Mouse (Mus musculus): ENCODE data around the gene Psmd1.
"Not testable (repeated sequence)": the region's sequence is repeated elsewhere in the genome, so short reads cannot be mapped to it uniquely, and the experiment has no call there.

Psmd1 gene

DNA sequence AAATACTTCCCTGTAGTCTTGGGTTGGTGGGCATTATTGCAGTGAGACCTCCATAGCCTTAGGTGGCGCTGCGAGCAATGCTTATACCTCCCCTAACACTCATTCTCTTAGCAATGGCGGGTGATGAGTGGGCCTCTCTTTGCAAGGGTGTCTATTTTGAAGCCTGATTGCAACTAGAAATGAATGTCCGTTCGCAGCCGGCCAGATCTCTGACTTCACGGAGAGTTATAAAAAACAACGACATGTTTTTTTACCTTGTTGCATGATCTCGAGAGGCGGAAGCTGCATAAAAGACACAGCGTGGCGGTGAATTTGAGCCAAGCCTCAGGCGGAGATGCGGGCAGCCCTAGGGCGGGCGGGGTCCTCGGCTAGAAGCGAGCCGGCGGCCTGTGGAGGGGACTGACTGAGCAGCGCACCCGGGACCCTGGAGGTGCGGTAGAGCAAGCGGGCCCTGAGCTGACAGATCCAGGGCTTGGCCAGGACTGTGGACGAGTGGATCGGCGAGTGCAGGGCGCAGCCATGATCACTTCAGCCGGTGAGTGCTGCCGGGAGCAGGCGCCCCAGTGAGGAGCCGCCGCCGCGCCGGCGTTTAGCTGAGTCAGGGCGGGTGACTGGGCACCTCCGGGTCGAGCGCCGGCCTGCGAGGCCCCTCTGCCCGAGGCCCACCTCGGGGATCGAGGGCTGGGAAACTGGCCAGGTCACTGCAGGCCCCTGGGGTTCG, at the start of gene Psmd1:
Gene Psmd1 (plus strand): TSS at position 117 of the 721 bp plus-strand sequence.
- peak; percentile 94 for DNase-seq (ENCODE audit: low read depth, low spot score)

DNA sequence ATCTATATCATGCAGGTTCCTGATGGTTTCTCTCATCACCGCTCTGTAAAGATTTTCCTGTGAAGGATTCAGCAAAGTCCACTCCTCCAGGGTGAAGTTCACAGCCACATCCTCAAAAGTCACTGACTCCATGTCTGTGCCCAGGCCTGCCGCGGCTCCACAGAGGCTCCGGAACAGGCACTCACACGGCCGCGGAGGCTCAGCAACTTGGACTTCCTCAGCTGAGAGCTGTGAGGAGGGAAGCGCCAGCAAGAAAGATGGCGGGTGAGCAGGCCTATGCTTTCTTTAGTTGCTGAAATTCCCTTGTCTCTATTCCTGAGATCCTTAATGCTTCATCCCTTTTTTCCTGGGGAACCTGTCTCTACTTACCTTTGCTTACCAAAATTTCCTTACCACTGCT, 48.4 kb upstream of the Psmd1 start:
- not testable (repeated sequence) for DNase-seq (ENCODE audit: low read depth, low spot score)

DNA sequence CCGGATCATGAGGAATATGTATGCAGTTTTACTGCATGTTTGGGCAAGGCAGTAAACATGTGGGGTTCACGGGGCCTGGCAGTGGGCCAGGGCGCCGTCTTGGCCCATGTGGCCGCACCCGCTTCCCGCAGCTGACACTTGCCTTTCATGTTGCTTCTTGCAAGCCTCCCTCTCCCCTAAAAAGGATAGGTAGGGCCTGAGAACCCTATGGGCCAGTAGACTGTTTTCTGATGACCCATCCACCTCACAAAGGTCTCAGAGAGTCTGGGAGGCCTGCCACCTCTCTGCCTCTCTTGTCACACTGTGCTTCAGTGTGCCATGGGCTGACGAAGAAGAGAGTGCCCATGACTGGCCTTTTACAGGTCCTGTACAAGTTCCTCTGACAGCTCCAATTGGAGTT, 47.7 kb upstream of the Psmd1 start, which contains the start of gene Spata3:
Gene Spata3 (plus strand): TSS at position 301 of the 400 bp plus-strand sequence.
- no peak for DNase-seq (ENCODE audit: low read depth, low spot score)

DNA sequence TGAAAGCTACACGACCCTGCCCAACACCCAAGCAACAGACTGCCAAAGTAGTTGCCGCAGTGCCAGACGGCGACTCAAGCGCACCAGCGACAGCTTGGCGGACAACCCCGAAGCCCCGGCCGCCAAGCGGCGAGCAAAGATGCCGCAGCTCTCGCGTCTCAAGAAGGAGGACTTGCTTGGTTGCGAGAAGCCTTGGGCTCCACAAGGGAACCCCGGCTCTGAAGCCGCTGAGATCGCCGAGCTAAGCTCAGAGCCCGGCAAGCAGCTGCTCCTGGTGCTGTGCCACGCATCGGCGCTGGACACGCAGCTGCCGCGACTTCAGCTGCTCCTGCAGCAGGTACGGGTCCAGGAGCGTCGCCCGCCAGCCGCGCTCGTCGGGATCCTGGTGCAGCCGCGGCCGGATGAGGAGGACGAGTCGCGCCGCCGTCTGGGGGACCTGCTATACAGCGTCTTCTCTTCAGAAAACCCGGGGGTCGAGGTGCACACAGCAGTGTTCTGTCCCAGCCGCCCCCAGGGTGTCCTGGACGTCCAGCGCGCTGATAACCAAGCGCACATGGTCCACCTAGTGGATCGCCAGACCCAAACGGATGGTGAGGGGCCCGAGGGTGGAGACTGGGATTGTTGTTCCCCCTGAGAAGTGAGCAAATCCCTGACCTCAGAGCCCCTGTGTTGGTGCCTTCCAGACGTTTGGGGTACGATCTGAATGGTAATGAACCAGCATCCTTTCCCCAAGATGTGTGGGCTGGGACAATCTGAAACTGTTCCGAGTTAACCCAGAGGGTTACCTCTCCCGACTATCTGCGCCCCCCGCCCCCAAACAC, 45.7 kb upstream of the Psmd1 start:
- DNase-seq (ENCODE audit: low read depth, low spot score): peak; percentile 68

- peak; percentile 41 for DNase-seq (ENCODE audit: low read depth, low spot score)
Observed at GRCm38 (mm10) chr1:86021365-86021989, 42.7 kb upstream of the Psmd1 start.

DNA sequence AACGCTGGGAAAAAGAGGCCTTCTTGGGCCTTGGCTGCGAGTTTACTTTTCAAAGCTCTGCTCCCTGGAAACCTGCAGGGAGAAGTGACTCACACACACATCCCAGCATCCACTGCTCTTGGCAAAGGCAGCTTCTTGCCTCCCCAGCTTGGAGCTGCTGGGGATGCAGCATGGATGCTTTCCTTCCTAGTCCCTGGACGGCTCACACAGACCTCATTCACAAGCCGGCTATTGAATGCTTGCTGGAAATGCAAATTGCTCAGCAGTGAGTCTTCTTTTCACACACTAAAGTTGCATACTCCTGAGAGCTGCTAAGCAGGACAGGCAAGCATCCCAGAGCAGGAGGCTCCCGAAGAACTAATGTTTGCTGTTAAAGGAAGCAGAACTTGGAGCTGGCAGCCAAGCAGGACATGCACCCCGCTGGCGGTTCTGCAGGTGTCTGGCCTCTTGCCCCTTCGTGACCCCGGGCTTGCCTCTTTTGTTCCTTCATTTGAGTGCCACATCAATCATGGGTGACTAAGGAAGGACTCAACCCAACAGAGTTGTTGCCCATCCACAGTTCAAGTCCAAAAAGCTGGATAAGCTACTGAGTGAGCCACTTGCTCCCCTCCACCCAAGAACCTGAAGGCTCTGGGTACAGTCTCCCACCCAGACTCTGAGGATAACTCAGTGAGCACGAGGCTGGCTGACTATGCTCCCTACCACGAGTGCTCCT, 31.8 kb upstream of the Psmd1 start:
- DNase-seq (ENCODE audit: low read depth, low spot score): no peak

DNA sequence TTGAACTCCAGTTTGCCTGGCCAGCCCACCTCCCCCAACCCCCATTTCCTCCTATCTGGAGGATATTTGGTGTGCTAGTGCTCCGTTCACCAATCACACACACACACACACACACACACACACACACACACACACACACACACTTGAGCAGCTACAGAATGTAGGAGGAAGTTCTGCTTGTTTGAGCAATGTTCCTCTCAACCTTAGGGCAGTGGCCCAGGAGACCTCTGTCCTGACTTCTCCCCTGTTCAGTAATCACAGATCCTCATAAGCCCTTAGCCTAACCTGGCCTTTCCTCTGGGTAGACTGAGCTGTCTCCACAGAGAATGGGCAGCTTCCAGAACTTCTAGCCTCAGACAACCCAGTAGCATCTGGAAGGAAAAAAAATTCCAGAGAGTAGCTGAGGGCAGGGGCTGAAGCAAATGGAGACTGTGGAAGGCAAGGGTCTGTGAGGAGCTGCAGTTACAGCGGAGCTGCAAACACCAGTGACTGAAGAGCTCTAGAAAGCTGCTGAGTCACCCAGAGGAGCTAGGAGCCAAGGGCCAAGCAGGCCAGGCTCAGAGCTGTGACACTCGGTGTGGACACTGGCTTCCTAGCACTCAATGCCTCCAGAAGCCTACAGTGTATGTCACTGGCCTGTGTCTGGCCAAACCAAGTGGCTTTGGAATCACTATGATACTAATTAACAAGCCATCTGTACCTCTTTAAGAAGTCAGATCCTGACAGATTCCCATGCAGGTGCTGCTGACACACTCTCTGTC, 25.8 kb upstream of the Psmd1 start:
- DNase-seq (ENCODE audit: low read depth, low spot score): no peak

GRCm38 (mm10) chr1:86040131-86040530, 24.1 kb upstream of the Psmd1 start:
- DNase-seq (ENCODE audit: low read depth, low spot score): no peak

DNA sequence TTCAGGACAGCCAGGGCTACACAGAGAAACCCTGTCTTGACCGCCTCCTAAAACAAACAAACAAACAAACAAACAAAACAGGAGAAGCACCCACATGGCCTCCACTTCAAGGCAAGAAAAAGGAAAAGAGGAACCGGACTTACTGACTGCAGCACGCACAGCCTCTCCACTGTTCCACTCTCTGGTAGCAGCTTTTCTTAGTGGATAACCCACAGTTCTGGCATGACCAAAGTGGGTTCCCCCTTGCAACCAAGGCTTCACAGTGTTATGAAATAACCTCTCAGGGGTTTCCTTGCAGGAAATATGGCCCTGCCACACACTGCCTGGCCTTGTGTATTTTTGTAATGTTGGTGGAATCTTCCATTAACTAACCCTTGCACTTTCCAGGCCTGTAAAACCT, 23.4 kb upstream of the Psmd1 start:
- DNase-seq (ENCODE audit: low read depth, low spot score): no peak

- no peak for DNase-seq (ENCODE audit: low read depth, low spot score)
Observed at GRCm38 (mm10) chr1:86045056-86045455, 19.1 kb upstream of the Psmd1 start.

GRCm38 (mm10) chr1:86045848-86046805, 18.1 kb upstream of the Psmd1 start, which contains the start of gene 2810459M11Rik:
Gene 2810459M11Rik, plus strand, starts transcription at chr1:86045863.
- peak; percentile 22 for DNase-seq (ENCODE audit: low read depth, low spot score)

GRCm38 (mm10) chr1:86046833-86047563, 17.2 kb upstream of the Psmd1 start:
- no peak for DNase-seq (ENCODE audit: low read depth, low spot score)

GRCm38 (mm10) chr1:86048231-86048630, 16.0 kb upstream of the Psmd1 start:
- DNase-seq (ENCODE audit: low read depth, low spot score): peak; percentile 47

- DNase-seq (ENCODE audit: low read depth, low spot score): no peak
Observed at GRCm38 (mm10) chr1:86048744-86049143, 15.4 kb upstream of the Psmd1 start.

- DNase-seq (ENCODE audit: low read depth, low spot score): no peak
Observed at GRCm38 (mm10) chr1:86053198-86053921, 10.8 kb upstream of the Psmd1 start.

DNA sequence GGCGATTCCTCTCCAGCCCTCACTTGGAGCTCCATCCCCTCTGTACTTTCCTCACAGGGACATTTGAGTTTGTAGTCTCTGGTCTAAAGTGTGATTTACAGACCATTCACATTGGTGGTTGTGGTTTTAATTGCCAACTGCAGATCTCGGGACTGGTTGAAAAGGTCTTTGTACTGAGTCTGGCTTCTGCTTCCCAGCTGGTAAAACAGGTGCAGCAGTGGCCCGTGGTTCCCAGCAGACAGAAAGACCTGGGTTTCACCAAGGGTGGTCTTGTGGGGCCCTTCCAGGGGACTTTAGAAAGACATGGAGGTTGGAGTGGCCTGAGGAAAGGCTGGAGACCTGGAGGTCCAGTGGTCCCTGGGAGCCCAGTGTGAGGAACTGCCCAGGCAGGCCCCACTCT, 9.2 kb upstream of the Psmd1 start:
- no peak for DNase-seq (ENCODE audit: low read depth, low spot score)

GRCm38 (mm10) chr1:86056284-86056683, 7.9 kb upstream of the Psmd1 start:
- DNase-seq (ENCODE audit: low read depth, low spot score): no peak

Measured in CD4-positive helper T cell, adult 2 months (primary cell).